Mouse (Mus musculus) right cerebral cortex, postnatal 10 days (tissue): Measurements from ENCODE around the gene Map3k6.

ENCODE experiments used
- DNase-seq, 2 experiments: peaks; one replicate each; pipeline ENCODE4 v3.0.0; 2021; ENCODE audit warnings: low spot score in 2 of 2

Map3k6 gene

DNA sequence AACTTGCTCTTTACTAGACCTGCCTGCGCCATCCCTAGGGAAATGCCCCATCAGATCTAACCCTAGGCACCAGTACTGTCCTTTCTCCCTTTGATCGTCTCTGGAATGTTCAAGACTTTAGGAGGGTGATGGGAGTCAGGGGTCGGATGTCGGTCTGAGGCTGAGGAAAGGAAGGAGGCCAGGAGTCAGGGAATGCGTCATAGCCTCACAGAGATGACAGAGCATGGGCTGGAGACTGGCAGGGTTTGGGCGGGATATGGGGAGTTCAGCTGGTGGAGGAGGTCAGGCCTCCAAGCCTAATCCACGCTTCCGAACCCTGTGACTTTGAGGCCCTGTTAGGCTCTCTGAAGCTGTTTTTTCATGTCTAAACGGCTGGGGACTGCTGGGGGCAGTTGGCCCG, 27.0 kb upstream of the Map3k6 start:
- no peak for DNase-seq

- DNase-seq, result peak in 1 of 2 experiments; percentile 70
Observed at GRCm38 (mm10) chr4:133217641-133218040, 23.0 kb upstream of the Map3k6 start.

- DNase-seq, result no peak
Observed at GRCm38 (mm10) chr4:133218745-133219144, 21.9 kb upstream of the Map3k6 start.

- no peak for DNase-seq
Observed at GRCm38 (mm10) chr4:133220656-133221055, 20.0 kb upstream of the Map3k6 start.

- DNase-seq, result no peak
Observed at GRCm38 (mm10) chr4:133221701-133222100, 18.9 kb upstream of the Map3k6 start.

GRCm38 (mm10) chr4:133223875-133224274, 16.7 kb upstream of the Map3k6 start:
- DNase-seq, result no peak

- no peak for DNase-seq
Observed at GRCm38 (mm10) chr4:133226073-133226472, 14.5 kb upstream of the Map3k6 start.

DNA sequence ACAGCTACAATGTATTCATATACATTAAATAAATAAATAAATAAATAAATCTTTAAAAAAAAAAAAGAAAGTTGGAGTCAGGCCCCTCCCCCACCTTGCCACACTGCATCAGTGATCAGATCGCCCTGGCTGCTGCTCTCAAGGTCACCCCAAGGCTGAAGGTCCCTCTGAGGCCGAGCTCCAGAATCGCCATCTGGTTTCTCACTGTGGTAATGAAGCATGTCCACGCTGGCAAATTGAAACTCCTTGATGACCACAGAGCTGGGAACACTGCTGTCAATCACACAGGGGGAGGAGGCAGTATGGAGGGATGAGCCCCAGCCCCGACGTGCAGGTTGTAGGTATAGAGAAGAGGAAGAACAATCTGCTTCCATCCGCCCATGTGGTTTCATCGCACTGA, 13.0 kb upstream of the Map3k6 start:
- DNase-seq, result no peak

GRCm38 (mm10) chr4:133229582-133229981, 11.0 kb upstream of the Map3k6 start:
- DNase-seq, result no peak

DNA sequence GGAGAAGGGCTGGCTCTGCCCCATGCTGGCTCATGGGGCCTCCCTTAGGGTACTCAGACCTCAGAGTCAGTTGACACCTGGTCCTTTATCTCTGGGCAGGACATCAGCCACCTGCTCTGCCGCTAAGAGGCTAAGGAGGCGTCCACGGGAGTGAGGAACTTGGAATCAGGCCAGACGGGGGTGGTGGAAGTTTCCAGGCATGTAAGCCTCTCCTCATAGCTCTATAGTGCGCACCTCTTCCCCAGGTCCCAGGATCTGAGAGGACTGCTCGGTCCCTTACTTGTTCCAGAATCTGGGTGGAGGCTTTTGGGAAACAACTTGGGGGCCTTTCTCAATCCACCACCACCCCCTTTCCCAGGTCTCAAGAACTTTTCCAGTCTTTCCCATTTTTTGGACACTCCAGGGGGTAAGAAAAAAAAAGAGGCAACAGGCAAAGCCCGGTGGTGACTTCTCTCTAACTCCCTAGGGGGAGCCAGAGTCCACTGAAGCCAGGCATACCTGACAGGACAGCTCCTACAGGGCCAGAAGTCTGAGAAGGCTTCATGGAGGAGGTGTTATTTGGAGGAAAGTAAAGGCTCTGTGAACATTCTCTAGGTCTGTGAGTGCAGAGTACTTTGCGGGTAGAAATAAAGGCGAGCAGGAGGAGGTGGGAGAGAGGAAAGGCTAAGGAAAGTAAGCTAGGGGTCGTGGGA, 7.2 kb upstream of the Map3k6 start:
- DNase-seq, result no peak

- no peak for DNase-seq
Observed at GRCm38 (mm10) chr4:133234771-133235170, 5.8 kb upstream of the Map3k6 start.

DNA sequence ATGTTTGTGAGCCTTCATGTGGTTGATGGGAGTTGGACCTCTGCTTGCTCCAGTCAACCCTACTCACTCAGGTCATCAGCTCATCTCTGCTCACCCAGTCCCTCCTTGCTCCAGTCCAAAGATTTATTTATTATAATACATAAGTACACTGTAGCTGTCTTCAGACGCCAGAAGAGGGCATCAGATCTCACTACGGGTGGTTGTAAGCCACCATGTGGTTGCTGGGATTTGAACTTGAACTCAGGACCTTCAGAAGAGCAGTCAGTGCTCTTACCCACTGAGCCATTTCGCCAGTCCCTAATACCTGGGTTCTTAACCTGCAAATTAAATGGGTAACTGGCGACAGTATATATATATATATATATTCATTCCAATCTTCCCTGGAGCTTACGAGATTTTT, 5.2 kb upstream of the Map3k6 start:
- no peak for DNase-seq

DNA sequence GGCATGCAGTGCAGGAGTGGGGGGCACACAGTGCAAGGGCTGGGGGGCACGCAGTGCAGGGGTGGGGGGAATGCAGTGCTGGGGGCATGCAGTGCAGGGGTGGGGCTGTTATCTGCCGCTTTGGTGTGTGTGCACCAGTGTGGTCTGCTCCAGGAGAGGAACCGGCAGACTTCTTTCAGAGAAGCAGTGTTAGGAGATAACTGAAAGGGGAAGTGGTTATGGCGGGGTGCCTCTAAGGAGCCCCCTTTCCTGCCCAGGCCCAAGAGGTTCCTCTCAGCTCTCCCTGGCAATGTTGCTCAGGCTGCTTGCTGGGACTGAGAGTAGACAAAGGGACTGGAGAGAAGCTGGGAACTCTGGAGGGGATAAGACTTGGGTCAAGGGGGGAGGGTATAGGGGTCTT, 2.7 kb upstream of the Map3k6 start:
- DNase-seq, result no peak

- DNase-seq, result peak; percentile 88 to 90
Observed at GRCm38 (mm10) chr4:133240934-133241908, 603 bp downstream of the Map3k6 start.

DNA sequence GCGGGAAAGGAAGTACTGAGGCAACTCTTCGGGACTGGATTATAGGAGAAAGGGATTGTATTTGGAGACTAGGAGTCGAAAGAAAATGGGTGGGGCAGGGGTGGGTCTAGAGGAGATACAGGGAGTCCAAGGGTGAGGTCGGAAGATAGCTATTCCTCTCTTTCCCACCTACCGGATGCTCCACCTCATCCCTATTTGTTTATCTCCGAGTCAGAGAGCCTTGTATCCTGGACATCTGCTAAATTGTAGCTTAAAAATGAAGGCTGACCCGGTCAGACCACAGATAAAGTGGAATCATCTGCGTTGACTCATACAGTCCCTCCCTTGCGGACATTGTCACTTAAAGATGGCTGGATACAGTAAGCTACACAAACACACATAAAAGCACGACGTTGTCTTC, 1.3 kb downstream of the Map3k6 start:
- DNase-seq, result no peak

GRCm38 (mm10) chr4:133242710-133243109, 2.1 kb downstream of the Map3k6 start:
- no peak for DNase-seq

GRCm38 (mm10) chr4:133243538-133243937, 2.9 kb downstream of the Map3k6 start:
- no peak for DNase-seq

GRCm38 (mm10) chr4:133244289-133244688, 3.7 kb downstream of the Map3k6 start:
- DNase-seq, result no peak

- no peak for DNase-seq
Observed at GRCm38 (mm10) chr4:133247072-133247471, 6.5 kb downstream of the Map3k6 start.

GRCm38 (mm10) chr4:133247806-133248449, 7.3 kb downstream of the Map3k6 start:
- no peak for DNase-seq

DNA sequence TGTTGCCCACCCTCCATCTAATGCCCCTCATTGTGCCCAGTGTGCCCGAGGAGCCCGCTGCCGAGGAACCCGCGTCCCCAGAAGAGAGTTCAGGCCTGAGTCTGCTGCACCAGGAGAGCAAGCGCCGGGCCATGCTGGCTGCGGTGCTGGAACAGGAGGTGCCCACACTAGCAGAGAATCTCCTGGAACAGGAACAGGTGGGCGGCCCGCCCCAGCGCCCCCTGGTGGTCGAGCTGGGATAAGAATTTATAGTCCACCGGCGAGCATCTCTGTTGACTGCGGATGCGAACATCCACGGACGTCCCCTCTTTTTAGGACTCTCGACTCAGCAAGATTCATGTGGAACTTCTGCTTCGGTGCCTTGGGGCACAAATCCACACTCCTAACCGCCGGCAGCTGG, 10.0 kb downstream of the Map3k6 start:
- DNase-seq, result peak; percentile 74 to 85

GRCm38 (mm10) chr4:133251214-133251613, 10.6 kb downstream of the Map3k6 start:
- no peak for DNase-seq
